Mouse (Mus musculus) gastrocnemius, postnatal 36 days (tissue): Measurements from ENCODE around the gene Smoc2. TPM values are rescaled to one million over a fixed set of nuclear protein-coding genes. Genes with fewer than 3 reads are reported as not detected.

Source experiments
- DNase-seq, 2 experiments: peaks; one replicate each; pipeline ENCODE4 v3.0.0; 2022
- intact Hi-C: fragments of 180-260 bp; cut with DNase I; formaldehyde crosslinking; loops from one replicate; pipeline ENCODE4 v1.15.1; 2025
- long read RNA-seq, 2 experiments: library from polyadenylated mRNA; stranded (forward); transcript quantifications; one replicate each; pipeline ENCODE4 v2.0.0; 2021
- total RNA-seq, 2 experiments: library from RNA; stranded (reverse); gene quantifications; 2 replicates each; pipeline ENCODE4 v1.2.3; 2021

Gene Smoc2
- total RNA-seq: 10 to 100 TPM; 64.4 to 76.9 TPM
- long read RNA-seq, experiment 1, transcript Smoc2-201 (13 exons, 2,832 nt): major isoform, 68 of 98 reads
- long read RNA-seq, experiment 1, partial matches to known transcripts: 10 of 98 reads
- long read RNA-seq, experiment 1, other reads (novel, unspliced or antisense): 16 of 98 reads
- long read RNA-seq, experiment 2, transcript Smoc2-201 (13 exons, 2,832 nt): major isoform, 48 of 77 reads
- long read RNA-seq, experiment 2, transcript Smoc2-204 (13 exons, 2,817 nt): minor isoform, 6 of 77 reads
- long read RNA-seq, experiment 2, partial matches to known transcripts: 9 of 77 reads
- long read RNA-seq, experiment 2, other reads (novel, unspliced or antisense): 14 of 77 reads

- peak; percentile 38 to 54 for DNase-seq
- intact Hi-C loops: no loop called here
Observed at GRCm38 (mm10) chr17:14279177-14279965, at the start of gene Smoc2. Gene Smoc2 (plus strand): TSS chr17:14279506.

- intact Hi-C loops: loop anchor here (5.0 kb wide), 1 partner anchor 181 kb away; no protein-coding TSS in a partner anchor
- no peak for DNase-seq
Observed at GRCm38 (mm10) chr17:14230698-14231430, 48.4 kb upstream of the Smoc2 start.

GRCm38 (mm10) chr17:14232629-14233028, 46.7 kb upstream of the Smoc2 start:
- DNase-seq: peak; percentile 74 to 78
- intact Hi-C loops: loop anchor here (1.0 to 5.0 kb wide), 2 partner anchors 56 to 180 kb away; no protein-coding TSS in a partner anchor

DNA sequence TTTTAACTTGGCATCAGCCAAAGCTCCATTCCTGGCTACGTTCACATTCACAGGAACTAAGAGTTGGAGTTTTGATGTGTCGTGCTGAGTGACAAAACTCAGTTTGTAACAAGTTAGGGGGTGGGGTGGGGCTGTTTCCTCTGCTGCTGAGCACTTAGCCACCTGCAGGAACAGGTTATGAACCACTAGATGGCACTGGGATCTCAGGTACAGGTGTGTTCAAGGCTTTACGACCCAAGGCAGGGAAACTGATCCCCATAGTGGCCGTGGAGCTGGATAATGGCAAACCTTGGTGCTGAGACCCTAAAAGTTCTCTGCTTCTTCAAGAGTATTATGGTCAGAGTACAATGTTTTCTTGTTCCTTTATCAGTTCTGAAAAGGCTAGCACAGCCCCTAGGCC, 45.6 kb upstream of the Smoc2 start:
- DNase-seq: no peak
- intact Hi-C loops: loop anchor here (1.0 to 5.0 kb wide), 3 partner anchors 55 to 285 kb away; no protein-coding TSS in a partner anchor

DNA sequence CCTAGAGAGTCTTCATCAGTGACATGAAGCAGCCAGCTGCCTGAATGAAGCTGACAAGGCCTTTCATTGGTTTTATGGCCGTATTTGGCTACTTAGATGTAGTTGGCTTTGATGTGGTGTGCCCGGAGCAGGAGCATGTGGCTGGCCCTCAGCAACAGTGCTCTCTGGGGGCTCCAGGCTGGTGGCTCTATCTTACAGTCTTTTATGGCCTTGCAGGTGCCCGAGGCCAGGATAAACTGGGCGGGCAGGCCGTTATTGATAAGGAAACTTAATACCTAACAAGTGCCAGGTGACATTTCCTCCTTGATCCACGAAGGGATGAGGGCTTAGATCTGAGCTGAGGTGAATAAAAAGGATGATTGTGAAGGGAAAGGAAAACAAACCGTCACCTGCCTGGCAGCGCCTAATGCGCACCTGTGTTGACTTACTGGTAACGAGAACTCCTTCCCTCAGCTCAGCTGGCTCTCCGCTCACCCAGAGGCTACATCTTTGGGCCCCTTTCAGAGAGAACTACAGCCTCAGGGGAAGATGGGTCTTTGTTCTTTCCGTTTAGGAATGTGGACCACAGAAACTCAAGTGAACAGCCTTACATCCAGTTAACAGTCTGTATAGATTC, 44.4 kb upstream of the Smoc2 start:
- intact Hi-C loops: loop anchor here (2.0 to 5.0 kb wide), 2 partner anchors 177 to 284 kb away; no protein-coding TSS in a partner anchor
- no peak for DNase-seq

DNA sequence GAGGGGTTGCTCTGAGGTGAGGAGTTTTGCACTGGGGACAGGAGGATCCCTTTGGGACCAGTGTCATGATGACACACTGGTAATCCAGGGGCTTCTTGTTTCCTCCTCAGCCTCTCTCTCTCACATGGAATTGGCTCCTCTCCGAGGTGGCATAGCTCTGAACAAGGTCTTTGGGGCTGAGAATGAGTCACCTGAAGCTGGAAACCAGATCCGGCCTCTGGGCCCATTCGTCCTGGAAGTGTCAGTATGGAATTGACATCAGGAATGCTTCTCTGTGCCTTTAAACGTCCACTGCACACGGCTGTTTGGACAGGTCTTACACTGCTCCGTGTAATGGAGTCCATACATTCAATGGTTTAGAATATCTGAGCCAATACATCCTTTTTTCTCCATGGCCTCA, 42.2 kb upstream of the Smoc2 start:
- DNase-seq: no peak
- intact Hi-C loops: no loop called here

- no peak for DNase-seq
- intact Hi-C loops: no loop called here
Observed at GRCm38 (mm10) chr17:14239960-14240359, 39.3 kb upstream of the Smoc2 start.

GRCm38 (mm10) chr17:14242634-14243033, 36.7 kb upstream of the Smoc2 start:
- DNase-seq: no peak
- intact Hi-C loops: no loop called here

- intact Hi-C loops: no loop called here
Observed at GRCm38 (mm10) chr17:14244195-14244965, 34.9 kb upstream of the Smoc2 start.

GRCm38 (mm10) chr17:14246266-14246665, 33.0 kb upstream of the Smoc2 start:
- intact Hi-C loops: no loop called here
- no peak for DNase-seq

More at GRCm38 (mm10) chr17:14244195-14244965, 34.9 kb upstream of the Smoc2 start:
- DNase-seq: peak; percentile 71 to 78

DNA sequence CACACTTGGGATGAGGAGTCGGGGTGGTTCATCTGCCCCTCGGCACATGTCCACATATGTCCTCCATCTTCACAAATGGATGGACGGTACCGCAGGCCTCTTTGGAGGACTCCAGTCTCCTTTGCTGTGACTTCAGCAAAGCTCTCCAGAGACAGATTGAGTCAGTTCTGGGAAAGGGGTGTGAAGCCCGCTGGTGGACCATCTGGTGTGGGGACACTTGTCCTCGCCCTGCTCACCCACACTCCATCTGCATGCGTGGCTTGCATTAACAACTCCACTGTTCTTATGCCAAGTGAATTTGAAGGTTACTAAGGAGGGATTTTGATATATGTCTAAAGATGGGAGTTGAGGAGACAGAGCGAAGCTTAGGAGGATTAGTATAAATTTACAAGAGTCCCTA, 31.4 kb upstream of the Smoc2 start:
- intact Hi-C loops: no loop called here
- no peak for DNase-seq

DNA sequence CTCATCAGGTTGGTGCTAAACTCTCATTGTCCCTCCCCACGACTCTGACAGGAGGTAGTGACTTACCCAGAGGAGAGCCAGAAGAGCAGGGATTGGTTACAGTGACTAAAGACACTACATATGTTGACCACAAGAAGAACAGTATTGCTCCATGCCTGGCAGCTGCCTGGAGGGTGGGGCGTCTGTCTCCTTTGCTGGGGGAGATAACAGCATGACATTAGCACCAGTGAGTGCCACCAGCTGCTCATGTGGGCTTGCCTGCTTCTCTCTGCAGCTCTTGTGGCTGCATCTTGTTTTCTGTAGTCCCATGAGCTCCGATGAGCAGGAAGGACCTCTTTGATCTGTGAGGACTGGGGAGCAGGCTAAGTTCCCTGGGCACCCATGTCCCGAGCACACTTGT, 29.7 kb upstream of the Smoc2 start:
- intact Hi-C loops: no loop called here
- DNase-seq: no peak

GRCm38 (mm10) chr17:14250401-14250800, 28.9 kb upstream of the Smoc2 start:
- DNase-seq: no peak

GRCm38 (mm10) chr17:14252456-14252855, 26.9 kb upstream of the Smoc2 start:
- intact Hi-C loops: no loop called here
- DNase-seq: peak; percentile 45 to 49

More at GRCm38 (mm10) chr17:14250401-14250800, 28.9 kb upstream of the Smoc2 start:
- intact Hi-C loops: no loop called here

- intact Hi-C loops: no loop called here
- DNase-seq: no peak
Observed at GRCm38 (mm10) chr17:14254616-14255015, 24.7 kb upstream of the Smoc2 start.

GRCm38 (mm10) chr17:14257799-14258520, 21.3 kb upstream of the Smoc2 start:
- no peak for DNase-seq
- intact Hi-C loops: no loop called here

DNA sequence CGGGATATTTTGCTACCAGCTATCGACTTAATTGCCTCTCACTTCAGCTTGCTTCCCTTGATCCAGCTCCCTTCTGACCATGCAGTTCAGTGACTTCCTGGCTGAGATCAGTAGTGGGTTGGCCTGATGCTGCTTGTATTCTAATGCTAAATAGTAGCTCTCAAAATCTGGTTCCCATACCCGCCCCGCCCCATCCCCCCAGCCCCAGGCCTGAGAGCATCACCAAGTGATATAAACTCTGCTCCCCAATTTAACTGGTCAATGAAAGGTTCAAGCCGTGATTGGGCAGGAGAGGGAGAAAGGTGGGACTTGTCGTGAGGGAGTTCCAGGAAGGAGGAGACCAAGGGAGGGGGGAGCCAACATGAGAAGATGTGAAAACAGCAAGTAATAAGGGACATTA, 20.4 kb upstream of the Smoc2 start:
- intact Hi-C loops: no loop called here
- DNase-seq: no peak

- intact Hi-C loops: no loop called here
- DNase-seq: no peak
Observed at GRCm38 (mm10) chr17:14260966-14261365, 18.3 kb upstream of the Smoc2 start.

DNA sequence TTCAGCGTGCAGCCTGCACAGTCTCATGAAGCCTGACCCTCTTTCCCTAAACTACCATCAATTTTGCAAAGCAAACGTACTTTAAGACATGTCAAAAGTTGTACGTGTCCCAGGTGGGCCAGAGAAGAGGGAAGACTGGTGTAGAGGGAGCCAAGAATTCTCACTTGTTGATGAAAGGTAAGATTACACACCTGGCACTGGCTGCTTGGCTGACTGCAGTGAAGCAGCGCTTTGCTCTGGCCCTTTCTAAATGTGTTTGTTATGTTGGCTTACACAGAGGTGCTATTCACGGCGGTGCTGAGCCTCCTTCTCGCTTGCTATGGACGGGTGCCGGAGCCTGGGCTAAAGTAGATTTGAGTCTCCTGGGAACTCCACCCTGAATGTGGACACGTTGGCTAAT, 17.1 kb upstream of the Smoc2 start:
- no peak for DNase-seq
- intact Hi-C loops: no loop called here
